Comparison of ENCODE assay signal across 21 mouse cellular contexts in genomic region chr10:79541522-79541921, GRCm38 (mm10). TPM values are rescaled to one million over a fixed set of nuclear protein-coding genes. Genes with fewer than 3 reads are reported as not detected.
DNase-seq lines count a peak whose midpoint lies in the region; ATAC-seq and TF ChIP-seq lines count a peak whose summit lies in the region.
"Had no signal": no experiment of that assay in that cellular context is flagged by ENCODE, and none has a peak within 500 bp of the region (broad histone marks: within the 10 kb centered on the region; RNA-seq: fewer than 3 reads in every experiment).

No protein-coding gene starts in this region.

- peak; percentile 12 to 15 for DNase-seq in gastrocnemius, postnatal 4 days (ENCODE audit: low spot score in 2 of 2)
- DNase-seq in gastrocnemius, postnatal 36 days: no peak
- DNase-seq in kidney, adult 2 months: peak; percentile 77
- peak; percentile 7 for DNase-seq in embryonic facial prominence, embryonic 10.5 days (ENCODE audit: low spot score)
- peak; percentile 57 for DNase-seq in kidney, adult 9 months
- DNase-seq in spleen, postnatal 14 days (ENCODE audit: low spot score in 2 of 2): no peak
- no peak for DNase-seq in yolk sac, embryonic 10.5 days (ENCODE audit: low spot score)
- DNase-seq: gastrocnemius, adult 2 months; heart, postnatal 36 days; left cerebral cortex, postnatal 4 days; lung, embryonic 14.5 days had no signal

- no peak overlapping the region for H3K27ac ChIP-seq in kidney, adult 2 months (ENCODE audit: insufficient read depth, low read depth, low read length)
- H3K27ac ChIP-seq in kidney, embryonic 14.5 days (ENCODE audit: low read depth, low read length): no peak overlapping the region
- no peak overlapping the region for H3K27ac ChIP-seq in embryonic facial prominence, embryonic 10.5 days (replicated peaks)
- H3K27ac ChIP-seq: gastrocnemius, adult 2 months; heart, embryonic 13.5 days; layer of hippocampus, adult 2 months; liver, embryonic 12.5 days; macrophage; midbrain, embryonic 12.5 days had no signal

- no peak for TF ChIP-seq POLR2A in kidney, adult 2 months (IDR thresholded peaks at IDR 0.05; ENCODE audit: low read depth, low read length)

- no peaks in the 10 kb centered on the region; the same call in 1 of the 2 replicates for H3K36me3 ChIP-seq in kidney, adult 2 months (ENCODE audit: control insufficient read depth, insufficient read depth, low read length)
- H3K36me3 ChIP-seq in kidney, embryonic 14.5 days (ENCODE audit: control insufficient read depth, insufficient read depth, low read length): peaks cover 76% of the 10 kb centered on the region
- peaks cover 93% of the 10 kb centered on the region for H3K36me3 ChIP-seq in embryonic facial prominence, embryonic 10.5 days (replicated peaks)

- no peak overlapping the region for H3K4me3 ChIP-seq in kidney, adult 2 months (ENCODE audit: insufficient read depth, low read depth, low read length)
- no peak overlapping the region for H3K4me3 ChIP-seq in kidney, embryonic 14.5 days (ENCODE audit: low read length)
- H3K4me3 ChIP-seq in embryonic facial prominence, embryonic 10.5 days: no peak overlapping the region
- H3K4me3 ChIP-seq: gastrocnemius, adult 2 months; heart, embryonic 13.5 days; layer of hippocampus, adult 2 months; liver, embryonic 12.5 days; midbrain, embryonic 12.5 days had no signal

- H3K4me1 ChIP-seq in kidney, adult 2 months (ENCODE audit: control insufficient read depth, insufficient read depth, low read length): no peaks in the 10 kb centered on the region
- no peaks in the 10 kb centered on the region for H3K4me1 ChIP-seq in kidney, embryonic 14.5 days (ENCODE audit: control insufficient read depth, insufficient read depth, low read length)
- H3K4me1 ChIP-seq in embryonic facial prominence, embryonic 10.5 days: no peaks in the 10 kb centered on the region
- H3K4me1 ChIP-seq: heart, embryonic 13.5 days; liver, embryonic 12.5 days; midbrain, embryonic 12.5 days had no signal

- 70% methylated on average over 15 of the region's 15 CpGs for WGBS in kidney, adult 2 months
- 93% methylated on average over 15 of the region's 15 CpGs for WGBS in kidney, embryonic 14.5 days
- WGBS in embryonic facial prominence, embryonic 10.5 days: 84% methylated on average over 15 of the region's 15 CpGs

- no peak for TF ChIP-seq CTCF in kidney, adult 2 months (conservative IDR thresholded peaks at IDR 0.05; ENCODE audit: insufficient read depth, insufficient read length, low read depth, low read length)

- H3K4me2 ChIP-seq in kidney, embryonic 14.5 days (replicated peaks; ENCODE audit: low read depth, low read length): no peak overlapping the region
- H3K4me2 ChIP-seq: heart, embryonic 13.5 days; liver, embryonic 12.5 days; lung, embryonic 14.5 days; midbrain, embryonic 12.5 days had no signal

- no peak overlapping the region for H3K9ac ChIP-seq in kidney, embryonic 14.5 days (ENCODE audit: low read depth, low read length)
- H3K9ac ChIP-seq: heart, embryonic 13.5 days; liver, embryonic 12.5 days; lung, embryonic 14.5 days; midbrain, embryonic 12.5 days had no signal

- H3K9me3 ChIP-seq in kidney, embryonic 14.5 days (ENCODE audit: control insufficient read depth, low read length): no peaks in the 10 kb centered on the region
- H3K9me3 ChIP-seq in embryonic facial prominence, embryonic 10.5 days: no peaks in the 10 kb centered on the region
- H3K9me3 ChIP-seq: heart, embryonic 13.5 days; liver, embryonic 12.5 days; midbrain, embryonic 12.5 days had no signal

- ATAC-seq in kidney, embryonic 14.5 days (ENCODE audit: low FRiP score, low TSS enrichment): no peak
- ATAC-seq: activated CD4-positive, CD25-positive, alpha-beta regulatory T cell, adult 4 months; liver, embryonic 12.5 days; Patski had no signal

- intact Hi-C loops in gastrocnemius, postnatal 36 days (cut with DNase I): no loop called here

- H3K27me3 ChIP-seq in kidney, adult 2 months (replicated peaks; ENCODE audit: control insufficient read depth, insufficient read depth, low read length): no peaks in the 10 kb centered on the region
- no peaks in the 10 kb centered on the region for H3K27me3 ChIP-seq in kidney, embryonic 14.5 days (ENCODE audit: control insufficient read depth, insufficient read depth, low read length)
- no peaks in the 10 kb centered on the region for H3K27me3 ChIP-seq in embryonic facial prominence, embryonic 10.5 days (replicated peaks; ENCODE audit: low read depth, poor library complexity, severe bottlenecking)
- H3K27me3 ChIP-seq: heart, embryonic 13.5 days; midbrain, embryonic 12.5 days; Patski had no signal

RNA-seq across cellular contexts. Expression of gene Plpp2, which starts 7.9 kb away (rescaled TPM):
- 1 to 10 TPM; 4.5 to 4.6 TPM for total RNA-seq in gastrocnemius, postnatal 4 days (2021)
- under 1 TPM; 0.56 to 0.96 TPM for total RNA-seq in gastrocnemius, postnatal 36 days (2021)
- polyA plus RNA-seq in kidney, adult 2 months (2012; rRNA removed): 58.1 and 66.2 TPM in 2 replicates
- 34.9 and 43.3 TPM in 2 replicates for polyA plus RNA-seq in kidney, embryonic 14.5 days (2014; fragmentation: Nextera tagmentation; extraction: Ambion mirVana)
- 28.4 and 29.2 TPM in 2 replicates for polyA plus RNA-seq in embryonic facial prominence, embryonic 10.5 days (2016; fragmentation: Nextera tagmentation; extraction: Ambion mirVana)

RNA-seq across cellular contexts. Expression of gene Mier2, which starts 13.5 kb away (rescaled TPM):
- total RNA-seq in gastrocnemius, postnatal 4 days (2021): 10 to 100 TPM; 24.0 to 25.4 TPM
- total RNA-seq in gastrocnemius, postnatal 36 days (2021): 10 to 100 TPM; 14.0 to 15.2 TPM
- 35.0 and 45.0 TPM in 2 replicates for polyA plus RNA-seq in kidney, adult 2 months (2012; rRNA removed)
- 44.2 and 47.4 TPM in 2 replicates for polyA plus RNA-seq in kidney, embryonic 14.5 days (2014; fragmentation: Nextera tagmentation; extraction: Ambion mirVana)
- 76.4 and 77.3 TPM in 2 replicates for polyA plus RNA-seq in embryonic facial prominence, embryonic 10.5 days (2016; fragmentation: Nextera tagmentation; extraction: Ambion mirVana)

RNA-seq across cellular contexts. Expression of gene Theg, which starts 45.6 kb away (rescaled TPM):
- not detected for total RNA-seq in gastrocnemius, postnatal 4 days (2021)
- not detected for total RNA-seq in gastrocnemius, postnatal 36 days (2021)
- 0.05 TPM in 1 of 2 replicates, not detected in the other for polyA plus RNA-seq in kidney, adult 2 months (2012; rRNA removed)
- polyA plus RNA-seq in kidney, embryonic 14.5 days (2014; fragmentation: Nextera tagmentation; extraction: Ambion mirVana): not detected in 2 replicates
- polyA plus RNA-seq in embryonic facial prominence, embryonic 10.5 days (2016; fragmentation: Nextera tagmentation; extraction: Ambion mirVana): not detected in 2 replicates
- total RNA-seq: gastrocnemius, adult 2 months; heart, postnatal 36 days; left cerebral cortex, postnatal 4 days had no signal
- polyA plus RNA-seq: activated CD4-positive, CD25-positive, alpha-beta regulatory T cell, adult 4 months; heart, embryonic 13.5 days; liver, embryonic 12.5 days; lung, embryonic 14.5 days; macrophage; midbrain, embryonic 12.5 days; neural tube, embryonic 14.5 days; Patski; small intestine, adult 2 months had no signal

Comparison
In these comparisons a context has a peak if more than half of its experiments do, and no peak if none do; other contexts are left out.
1. DNase-seq: peak in gastrocnemius, postnatal 4 days (2 of 2), kidney, adult 2 months (single experiment), embryonic facial prominence, embryonic 10.5 days (single experiment) and kidney, adult 9 months (single experiment); none in gastrocnemius, postnatal 36 days (0 of 2), spleen, postnatal 14 days (0 of 2) and yolk sac, embryonic 10.5 days (single experiment).